In genomic region chr15:5220491-5220890, GRCm38 (mm10) we compare ENCODE assay signal across 10 mouse cellular contexts.
"Had no signal": no experiment of that assay in that cellular context is flagged by ENCODE, and none has a peak within 500 bp of the region (broad histone marks: within the 10 kb centered on the region; RNA-seq: fewer than 3 reads in every experiment).

No protein-coding gene starts in this region.

- H3K4me1 ChIP-seq: limb, embryonic 13.5 days; neural tube, embryonic 13.5 days had no signal

- H3K9ac ChIP-seq: limb, embryonic 13.5 days; liver, embryonic 14.5 days; neural tube, embryonic 13.5 days had no signal

- DNase-seq: left cerebral cortex, postnatal 4 days; lung, adult 18-20 months; midbrain, embryonic 14.5 days; right cerebral cortex, postnatal 14 days; thymus, adult 18-20 months; thymus, postnatal 14 days had no signal

- H3K27ac ChIP-seq: hindbrain, postnatal 0 days; limb, embryonic 13.5 days; liver, embryonic 14.5 days; neural tube, embryonic 13.5 days had no signal

- ATAC-seq: hindbrain, postnatal 0 days had no signal

- H3K9me3 ChIP-seq: limb, embryonic 13.5 days had no signal

- H3K27me3 ChIP-seq: limb, embryonic 13.5 days; neural tube, embryonic 13.5 days had no signal

- H3K4me2 ChIP-seq: limb, embryonic 13.5 days; neural tube, embryonic 13.5 days had no signal

- H3K4me3 ChIP-seq: limb, embryonic 13.5 days; neural tube, embryonic 13.5 days had no signal
